Comparison of ENCODE assay signal across 10 mouse cellular contexts in the genomic region with DNA sequence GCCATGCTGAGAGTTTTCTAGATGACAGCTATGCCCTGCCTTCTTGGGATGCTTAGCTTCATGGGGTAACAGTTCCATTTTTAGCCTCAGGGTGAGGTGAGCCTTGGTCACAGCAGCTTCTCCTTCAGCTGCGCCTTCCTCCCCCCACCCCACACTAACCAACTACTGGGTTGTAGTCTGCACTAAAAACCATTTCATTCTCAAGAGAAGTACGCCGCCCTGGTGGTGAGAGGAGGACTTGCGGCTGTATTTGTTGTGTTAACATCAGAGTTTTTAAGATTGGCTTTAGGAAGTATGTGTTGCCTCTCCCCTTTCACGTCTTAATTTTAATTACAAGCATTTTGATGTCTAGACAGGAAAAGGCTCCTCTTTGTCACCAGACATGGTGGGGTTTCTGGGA. TPM values are rescaled to one million over a fixed set of nuclear protein-coding genes. Genes with fewer than 3 reads are reported as not detected.
DNase-seq lines count a peak whose midpoint lies in the region; ATAC-seq lines count a peak whose summit lies in the region.
"Had no signal": no experiment of that assay in that cellular context is flagged by ENCODE, and none has a peak within 500 bp of the region (broad histone marks: within the 10 kb centered on the region; RNA-seq: fewer than 3 reads in every experiment).

No protein-coding gene starts in this region.

- H3K36me3 ChIP-seq in heart, embryonic 16.5 days (ENCODE audit: control insufficient read depth, insufficient read depth): no peaks in the 10 kb centered on the region
- peaks cover 49% of the 10 kb centered on the region for H3K36me3 ChIP-seq in hindbrain, embryonic 10.5 days
- H3K36me3 ChIP-seq: hindbrain, embryonic 15.5 days had no signal

- no peak overlapping the region for H3K4me3 ChIP-seq in heart, embryonic 16.5 days (ENCODE audit: low read length)
- H3K4me3 ChIP-seq in hindbrain, embryonic 10.5 days: no peak overlapping the region
- H3K4me3 ChIP-seq: hindbrain, embryonic 15.5 days; myocyte had no signal

- H3K27ac ChIP-seq in heart, embryonic 16.5 days (ENCODE audit: low read length): peak overlapping the region; percentile 92
- no peak overlapping the region for H3K27ac ChIP-seq in hindbrain, embryonic 10.5 days

- no peak overlapping the region for H3K4me2 ChIP-seq in heart, embryonic 16.5 days (ENCODE audit: low read depth, low read length)
- H3K4me2 ChIP-seq: hindbrain, embryonic 15.5 days had no signal

- ATAC-seq in heart, embryonic 16.5 days (replicated peaks; ENCODE audit: extremely low read depth, insufficient read depth, low FRiP score): no peak
- peak; percentile 75 for ATAC-seq in megakaryocyte, adult 5-6 weeks (ENCODE audit: poor library complexity, severe bottlenecking)

- H3K4me1 ChIP-seq in heart, embryonic 16.5 days (ENCODE audit: control insufficient read depth, insufficient read depth, low read length): peaks cover 70% of the 10 kb centered on the region
- peaks cover 69% of the 10 kb centered on the region for H3K4me1 ChIP-seq in hindbrain, embryonic 10.5 days (replicated peaks)

- H3K27me3 ChIP-seq in heart, embryonic 16.5 days (ENCODE audit: control insufficient read depth, insufficient read depth, low read length): no peaks in the 10 kb centered on the region
- no peaks in the 10 kb centered on the region for H3K27me3 ChIP-seq in hindbrain, embryonic 10.5 days (ENCODE audit: insufficient read depth, poor library complexity, severe bottlenecking)
- H3K27me3 ChIP-seq: hindbrain, embryonic 15.5 days had no signal

- peak; percentile 20 to 53 for DNase-seq in frontal cortex, adult 2 months (ENCODE audit: extremely low spot score in 1 of 2, low spot score in 1 of 2)
- no peak for DNase-seq in frontal cortex, postnatal 10 days (ENCODE audit: low spot score in 2 of 2)
- peak; percentile 37 for DNase-seq in urinary bladder, postnatal 14 days (ENCODE audit: low spot score)
- DNase-seq in urinary bladder, adult 18-20 months (ENCODE audit: low spot score in 2 of 2): no peak
- no peak for DNase-seq in frontal cortex, postnatal 36 days (ENCODE audit: low spot score in 2 of 2)
- DNase-seq in hindbrain, embryonic 10.5 days (ENCODE audit: low spot score): no peak

- H3K9me3 ChIP-seq in heart, embryonic 16.5 days (replicated peaks; ENCODE audit: control insufficient read depth, low read length): no peaks in the 10 kb centered on the region
- H3K9me3 ChIP-seq in hindbrain, embryonic 10.5 days: no peaks in the 10 kb centered on the region
- H3K9me3 ChIP-seq: hindbrain, embryonic 15.5 days had no signal

- 62% methylated on average over 5 of the region's 5 CpGs for WGBS in heart, embryonic 16.5 days
- 60% methylated on average over 5 of the region's 5 CpGs for WGBS in hindbrain, embryonic 10.5 days

- no peak overlapping the region for H3K9ac ChIP-seq in heart, embryonic 16.5 days (ENCODE audit: low read length)
- H3K9ac ChIP-seq: hindbrain, embryonic 15.5 days had no signal

RNA-seq across cellular contexts. Expression of gene 4933415A04Rik, which starts 18.6 kb away (rescaled TPM):
- polyA plus RNA-seq in frontal cortex, adult 2 months (2012; rRNA removed): 0.32 and 0.59 TPM in 2 replicates
- 4.5 and 5.5 TPM in 2 replicates for polyA plus RNA-seq in heart, embryonic 16.5 days (2015; fragmentation: Nextera tagmentation; extraction: Ambion mirVana)
- not detected in 2 replicates for total RNA-seq in megakaryocyte, adult 5-6 weeks (2015)
- not detected in 2 replicates for total RNA-seq in megakaryocyte, adult 5-6 weeks (2017)
- polyA plus RNA-seq in hindbrain, embryonic 10.5 days (2016; fragmentation: Nextera tagmentation; extraction: Ambion mirVana): 10.4 and 12.8 TPM in 2 replicates
- polyA plus RNA-seq: myocyte had no signal

RNA-seq across cellular contexts. Expression of gene Fabp6, which starts 33.1 kb away (rescaled TPM):
- polyA plus RNA-seq in frontal cortex, adult 2 months (2012; rRNA removed): not detected in 2 replicates
- polyA plus RNA-seq in heart, embryonic 16.5 days (2015; fragmentation: Nextera tagmentation; extraction: Ambion mirVana): 18.3 TPM in 1 of 2 replicates, not detected in the other
- not detected in 2 replicates for total RNA-seq in megakaryocyte, adult 5-6 weeks (2015)
- not detected in 2 replicates for total RNA-seq in megakaryocyte, adult 5-6 weeks (2017)
- not detected in 2 replicates for polyA plus RNA-seq in hindbrain, embryonic 10.5 days (2016; fragmentation: Nextera tagmentation; extraction: Ambion mirVana)
- polyA plus RNA-seq: hindbrain, embryonic 15.5 days; myocyte had no signal

RNA-seq across cellular contexts. Expression of gene Ccnjl, which starts 39.7 kb away (rescaled TPM):
- polyA plus RNA-seq in frontal cortex, adult 2 months (2012; rRNA removed): 1.5 and 2.2 TPM in 2 replicates
- 19.5 and 20.4 TPM in 2 replicates for polyA plus RNA-seq in heart, embryonic 16.5 days (2015; fragmentation: Nextera tagmentation; extraction: Ambion mirVana)
- total RNA-seq in megakaryocyte, adult 5-6 weeks (2015): not detected in 2 replicates
- not detected in 2 replicates for total RNA-seq in megakaryocyte, adult 5-6 weeks (2017)
- 37.4 and 45.5 TPM in 2 replicates for polyA plus RNA-seq in hindbrain, embryonic 10.5 days (2016; fragmentation: Nextera tagmentation; extraction: Ambion mirVana)

Comparison
In these comparisons a context has a peak if more than half of its experiments do, and no peak if none do; other contexts are left out.
1. DNase-seq: peak in frontal cortex, adult 2 months (2 of 2) and urinary bladder, postnatal 14 days (single experiment); none in frontal cortex, postnatal 10 days (0 of 2), urinary bladder, adult 18-20 months (0 of 2), frontal cortex, postnatal 36 days (0 of 2) and hindbrain, embryonic 10.5 days (single experiment).